Mouse (Mus musculus): ENCODE results near the gene Cd6. TPM values are rescaled to one million over a fixed set of nuclear protein-coding genes. Genes with fewer than 3 reads are reported as not detected.

The Cd6 gene
- polyA plus RNA-seq, 1 experiment from 2014 or later = not detected

- WGBS = 87% methylated on average over 6 of the region's 6 CpGs
- Histone ChIP-seq H3K4me1 (replicated peaks; ENCODE audit: control insufficient read depth, insufficient read depth, low read length) (no peaks in the 10 kb centered on the region), H3K4me2 (ENCODE audit: low read depth, low read length, severe bottlenecking) (no peak overlapping the region), H3K36me3 (ENCODE audit: control insufficient read depth, insufficient read depth, low read length) (no peaks in the 10 kb centered on the region), H3K27me3 (ENCODE audit: control insufficient read depth, insufficient read depth, low read length) (no peaks in the 10 kb centered on the region), H3K27ac (ENCODE audit: low read depth, low read length) (no peak overlapping the region), H3K9me3 (ENCODE audit: control insufficient read depth, low read length) (no peaks in the 10 kb centered on the region), H3K4me3 (ENCODE audit: low read depth, low read length) (no peak overlapping the region), H3K9ac (ENCODE audit: low read length) (no peak overlapping the region)
- no peak for ATAC-seq (replicated peaks; ENCODE audit: low FRiP score)
- no peak for DNase-seq (ENCODE audit: low spot score)
Observed at GRCm38 (mm10) chr19:10811471-10811870, 18.4 kb downstream of the Cd6 start.

DNA sequence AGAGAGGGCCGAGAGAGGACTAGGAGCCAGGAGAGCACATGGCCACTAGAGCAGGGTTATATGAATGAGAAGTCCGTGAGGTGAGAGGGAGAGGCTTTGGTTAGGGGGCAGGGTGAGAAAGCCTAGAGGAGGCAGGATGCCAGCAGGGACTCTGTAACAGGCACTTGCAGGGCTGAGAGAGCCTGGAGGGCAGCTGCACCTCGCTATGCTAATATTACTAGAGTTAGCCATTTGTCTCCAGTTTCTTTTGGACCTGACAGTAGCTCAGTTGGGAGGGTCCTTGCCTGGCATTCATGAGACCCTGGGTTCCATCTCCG is 19.7 kb downstream of the Cd6 start:
- no peak overlapping the region for H3K9ac ChIP-seq (ENCODE audit: low read length)
- no peaks in the 10 kb centered on the region for H3K27me3 ChIP-seq (ENCODE audit: control insufficient read depth, insufficient read depth, low read length)
- no peaks in the 10 kb centered on the region for H3K4me1 ChIP-seq (replicated peaks; ENCODE audit: control insufficient read depth, insufficient read depth, low read length)
- DNase-seq (ENCODE audit: low spot score) (no peak), ATAC-seq (replicated peaks; ENCODE audit: low FRiP score) (no peak)
- whole genome bisulfite sequencing = 75% methylated on average over 4 of the region's 4 CpGs
- H3K4me3 ChIP-seq (ENCODE audit: low read depth, low read length) = no peak overlapping the region
- no peaks in the 10 kb centered on the region for H3K36me3 ChIP-seq (ENCODE audit: control insufficient read depth, insufficient read depth, low read length)
- no peaks in the 10 kb centered on the region for H3K9me3 ChIP-seq (ENCODE audit: control insufficient read depth, low read length)
- no peak overlapping the region for H3K27ac ChIP-seq (ENCODE audit: low read depth, low read length)
- no peak overlapping the region for H3K4me2 ChIP-seq (ENCODE audit: low read depth, low read length, severe bottlenecking)

GRCm38 (mm10) chr19:10809428-10810175 is 20.3 kb downstream of the Cd6 start:
- H3K9ac ChIP-seq (ENCODE audit: low read length) = no peak overlapping the region
- no peak overlapping the region for H3K4me2 ChIP-seq (ENCODE audit: low read depth, low read length, severe bottlenecking)
- no peaks in the 10 kb centered on the region for H3K27me3 ChIP-seq (ENCODE audit: control insufficient read depth, insufficient read depth, low read length)
- WGBS = 81% methylated on average over 11 of the region's 11 CpGs
- H3K4me3 ChIP-seq (ENCODE audit: low read depth, low read length) = no peak overlapping the region
- no peak; the same call in 1 of the 2 replicates for ATAC-seq (replicated peaks; ENCODE audit: low FRiP score)
- no peak for DNase-seq (ENCODE audit: low spot score)
- no peaks in the 10 kb centered on the region for H3K4me1 ChIP-seq (replicated peaks; ENCODE audit: control insufficient read depth, insufficient read depth, low read length)
- H3K9me3 ChIP-seq (ENCODE audit: control insufficient read depth, low read length) = no peaks in the 10 kb centered on the region
- H3K27ac ChIP-seq (ENCODE audit: low read depth, low read length) = no peak overlapping the region
- no peaks in the 10 kb centered on the region for H3K36me3 ChIP-seq (ENCODE audit: control insufficient read depth, insufficient read depth, low read length)

DNA sequence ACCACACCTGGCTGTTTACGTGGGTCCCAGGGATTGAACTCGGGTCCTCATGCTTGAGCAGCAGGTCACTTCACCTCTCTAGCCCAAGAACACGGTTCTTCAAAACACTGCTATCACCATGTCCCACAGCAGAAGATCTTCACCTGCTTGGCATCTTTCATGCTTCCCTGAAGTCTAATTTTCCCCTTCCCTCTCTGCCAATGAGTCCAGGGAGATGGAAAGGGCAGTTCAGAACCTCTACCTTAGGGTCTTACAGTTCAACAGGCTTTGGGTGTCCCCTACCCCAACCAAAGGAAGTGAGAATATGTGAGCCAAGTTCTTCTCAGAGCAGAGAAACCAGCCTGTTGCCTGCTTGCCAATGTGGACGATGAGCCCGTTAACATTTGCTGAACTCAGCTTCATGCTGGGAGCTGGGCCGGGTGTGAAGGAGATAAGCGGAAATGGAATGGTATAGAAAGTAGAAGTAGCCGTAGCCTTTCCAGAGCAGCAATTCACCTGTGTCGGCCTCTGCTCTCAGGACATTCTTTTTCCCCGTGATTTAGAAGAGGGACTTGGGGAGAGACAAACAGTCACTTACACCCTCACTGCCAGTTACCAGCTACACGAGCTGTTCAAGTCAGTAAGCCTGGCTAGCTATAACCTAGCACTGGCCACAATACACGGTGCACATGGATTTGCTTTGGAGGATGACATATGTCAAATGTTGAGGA is 21.2 kb downstream of the Cd6 start:
- no peak overlapping the region for H3K4me3 ChIP-seq (ENCODE audit: low read depth, low read length)
- 90% methylated on average over 12 of the region's 12 CpGs for WGBS
- H3K9ac ChIP-seq (ENCODE audit: low read length) = no peak overlapping the region
- H3K27me3 ChIP-seq (ENCODE audit: control insufficient read depth, insufficient read depth, low read length) = no peaks in the 10 kb centered on the region
- H3K36me3 ChIP-seq (ENCODE audit: control insufficient read depth, insufficient read depth, low read length) = no peaks in the 10 kb centered on the region
- H3K4me1 ChIP-seq (replicated peaks; ENCODE audit: control insufficient read depth, insufficient read depth, low read length) = no peaks in the 10 kb centered on the region
- H3K4me2 ChIP-seq (ENCODE audit: low read depth, low read length, severe bottlenecking) = no peak overlapping the region
- H3K27ac ChIP-seq (ENCODE audit: low read depth, low read length) = no peak overlapping the region
- DNase-seq (ENCODE audit: low spot score) (no peak), ATAC-seq (replicated peaks; ENCODE audit: low FRiP score) (no peak)
- H3K9me3 ChIP-seq (ENCODE audit: control insufficient read depth, low read length) = no peaks in the 10 kb centered on the region

- ATAC-seq (replicated peaks; ENCODE audit: low FRiP score) (no peak), DNase-seq (ENCODE audit: low spot score) (no peak)
- WGBS = 92% methylated on average over 11 of the region's 11 CpGs
- Histone ChIP-seq H3K9ac (ENCODE audit: low read length) (no peak overlapping the region), H3K27me3 (ENCODE audit: control insufficient read depth, insufficient read depth, low read length) (no peaks in the 10 kb centered on the region), H3K9me3 (ENCODE audit: control insufficient read depth, low read length) (no peaks in the 10 kb centered on the region), H3K36me3 (ENCODE audit: control insufficient read depth, insufficient read depth, low read length) (no peaks in the 10 kb centered on the region), H3K27ac (ENCODE audit: low read depth, low read length) (no peak overlapping the region), H3K4me1 (replicated peaks; ENCODE audit: control insufficient read depth, insufficient read depth, low read length) (no peaks in the 10 kb centered on the region), H3K4me2 (ENCODE audit: low read depth, low read length, severe bottlenecking) (no peak overlapping the region), H3K4me3 (ENCODE audit: low read depth, low read length) (no peak overlapping the region)
Observed at GRCm38 (mm10) chr19:10805661-10806285, 24.1 kb downstream of the Cd6 start.

DNA sequence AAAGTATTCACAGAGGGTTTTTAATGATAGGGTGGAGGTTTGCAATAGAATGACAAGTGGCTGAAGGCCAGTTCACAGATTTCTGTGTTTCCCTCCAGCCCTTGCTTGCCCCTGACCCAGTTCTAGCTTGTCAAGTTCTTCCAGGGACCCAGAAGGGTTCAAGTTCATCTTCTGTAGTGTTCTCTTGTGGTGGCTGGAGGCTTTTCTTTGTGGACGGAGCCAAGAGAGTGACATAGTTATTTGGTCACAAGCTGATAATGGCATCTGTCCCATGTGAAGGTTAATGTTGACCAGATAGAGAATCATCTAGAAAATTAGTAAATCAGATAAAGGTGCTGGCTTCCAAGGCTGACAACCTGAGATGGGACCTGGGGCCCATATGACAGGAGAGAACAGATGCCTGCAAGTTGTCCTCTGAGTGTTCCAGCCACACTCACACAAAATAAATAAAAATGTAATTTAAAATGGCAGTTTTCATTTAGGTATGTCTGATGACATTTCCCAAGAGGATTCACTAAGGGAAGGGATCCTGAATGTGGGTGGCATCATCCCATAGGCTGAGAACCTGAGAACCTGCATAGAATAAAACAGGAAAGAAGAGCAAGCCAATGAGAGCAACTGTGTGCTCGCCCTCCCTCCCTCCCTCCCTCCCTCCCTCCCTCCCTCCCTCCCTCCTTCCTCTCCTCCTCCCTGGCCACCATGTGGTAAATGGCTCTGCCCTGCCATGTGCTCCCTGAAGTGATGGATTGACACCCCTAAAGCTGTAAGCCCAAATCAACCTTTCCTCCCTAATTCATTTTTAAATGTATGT is 24.8 kb downstream of the Cd6 start:
- H3K9me3 ChIP-seq (ENCODE audit: control insufficient read depth, low read length) = no peaks in the 10 kb centered on the region
- H3K27me3 ChIP-seq (ENCODE audit: control insufficient read depth, insufficient read depth, low read length) = no peaks in the 10 kb centered on the region
- H3K4me3 ChIP-seq (ENCODE audit: low read depth, low read length) = no peak overlapping the region
- ATAC-seq (replicated peaks; ENCODE audit: low FRiP score) (no peak), DNase-seq (ENCODE audit: low spot score) (no peak)
- no peaks in the 10 kb centered on the region for H3K4me1 ChIP-seq (replicated peaks; ENCODE audit: control insufficient read depth, insufficient read depth, low read length)
- H3K4me2 ChIP-seq (ENCODE audit: low read depth, low read length, severe bottlenecking) = no peak overlapping the region
- H3K9ac ChIP-seq (ENCODE audit: low read length) = no peak overlapping the region
- H3K27ac ChIP-seq (ENCODE audit: low read depth, low read length) = no peak overlapping the region
- H3K36me3 ChIP-seq (ENCODE audit: control insufficient read depth, insufficient read depth, low read length) = no peaks in the 10 kb centered on the region
- WGBS = 75% methylated on average over 2 of the region's 2 CpGs

GRCm38 (mm10) chr19:10803751-10804150 is 26.1 kb downstream of the Cd6 start:
- Histone ChIP-seq H3K27me3 (ENCODE audit: control insufficient read depth, insufficient read depth, low read length) (no peaks in the 10 kb centered on the region), H3K4me2 (ENCODE audit: low read depth, low read length, severe bottlenecking) (no peak overlapping the region), H3K4me3 (ENCODE audit: low read depth, low read length) (no peak overlapping the region), H3K9ac (ENCODE audit: low read length) (no peak overlapping the region), H3K9me3 (ENCODE audit: control insufficient read depth, low read length) (no peaks in the 10 kb centered on the region), H3K36me3 (ENCODE audit: control insufficient read depth, insufficient read depth, low read length) (no peaks in the 10 kb centered on the region), H3K4me1 (replicated peaks; ENCODE audit: control insufficient read depth, insufficient read depth, low read length) (no peaks in the 10 kb centered on the region), H3K27ac (ENCODE audit: low read depth, low read length) (no peak overlapping the region)
- ATAC-seq (replicated peaks; ENCODE audit: low FRiP score) = no peak
- no peak for DNase-seq (ENCODE audit: low spot score)
- whole genome bisulfite sequencing = 68% methylated on average over 5 of the region's 5 CpGs

DNA sequence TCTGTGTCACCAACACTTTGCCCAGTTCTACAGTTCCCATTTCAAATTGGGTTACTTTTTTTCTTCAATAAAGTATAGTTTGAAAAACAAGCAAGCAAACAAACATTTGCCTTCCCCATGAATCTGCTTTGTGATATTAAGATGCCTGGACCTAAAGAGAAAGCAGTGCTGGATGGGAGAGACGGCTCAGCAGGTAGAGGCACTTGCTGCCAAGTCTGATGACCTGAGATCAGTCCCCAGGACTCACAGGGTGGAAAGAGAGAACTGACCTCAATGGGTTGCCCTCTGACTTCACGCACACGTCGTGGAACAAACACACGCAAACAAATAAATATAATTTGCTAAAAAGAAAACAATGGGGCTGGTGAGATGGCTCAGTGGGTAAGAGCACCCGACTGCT is 28.0 kb downstream of the Cd6 start:
- Histone ChIP-seq H3K36me3 (ENCODE audit: control insufficient read depth, insufficient read depth, low read length) (no peaks in the 10 kb centered on the region), H3K4me2 (ENCODE audit: low read depth, low read length, severe bottlenecking) (no peak overlapping the region), H3K27me3 (ENCODE audit: control insufficient read depth, insufficient read depth, low read length) (no peaks in the 10 kb centered on the region), H3K4me1 (replicated peaks; ENCODE audit: control insufficient read depth, insufficient read depth, low read length) (no peaks in the 10 kb centered on the region), H3K4me3 (ENCODE audit: low read depth, low read length) (no peak overlapping the region), H3K9me3 (ENCODE audit: control insufficient read depth, low read length) (no peaks in the 10 kb centered on the region), H3K27ac (ENCODE audit: low read depth, low read length) (no peak overlapping the region), H3K9ac (ENCODE audit: low read length) (no peak overlapping the region)
- no peak for ATAC-seq (replicated peaks; ENCODE audit: low FRiP score)
- no peak for DNase-seq (ENCODE audit: low spot score)
- 90% methylated on average over 6 of the region's 6 CpGs for WGBS

Measured in forebrain, embryonic 11.5 days (tissue).